Mouse (Mus musculus): Measurements from ENCODE around the gene Ccdc184. TPM values are rescaled to one million over a fixed set of nuclear protein-coding genes. Genes with fewer than 3 reads are reported as not detected.

The Ccdc184 gene
- polyA plus RNA-seq, 1 experiment from 2014 or later: 1.1 TPM

Other genes starting within 250 kb of the Ccdc184 start
- 29.6 and 36.5 TPM in 2 replicates for gene Tmem106c, start 203.0 kb upstream of the Ccdc184 start, polyA plus RNA-seq (2015; fragmentation: Nextera tagmentation; extraction: Ambion mirVana)
- gene Col2a1, start 162.5 kb upstream of the Ccdc184 start, polyA plus RNA-seq (2015; fragmentation: Nextera tagmentation; extraction: Ambion mirVana): 26.1 and 27.8 TPM in 2 replicates
- 86.7 and 90.4 TPM in 2 replicates for gene Pfkm, start 74.6 kb upstream of the Ccdc184 start, polyA plus RNA-seq (2015; fragmentation: Nextera tagmentation; extraction: Ambion mirVana)
- 18.2 and 19.6 TPM in 2 replicates for gene Senp1, start 73.4 kb upstream of the Ccdc184 start, polyA plus RNA-seq (2015; fragmentation: Nextera tagmentation; extraction: Ambion mirVana)
- 76.5 and 86.6 TPM in 2 replicates for gene Asb8, start 1.5 kb upstream of the Ccdc184 start, polyA plus RNA-seq (2015; fragmentation: Nextera tagmentation; extraction: Ambion mirVana)
- gene Olfr288, start 28.4 kb downstream of the Ccdc184 start, polyA plus RNA-seq (2015; fragmentation: Nextera tagmentation; extraction: Ambion mirVana): not detected in 2 replicates
- not detected in 2 replicates for gene Gm44579, start 53.8 kb downstream of the Ccdc184 start, polyA plus RNA-seq (2015; fragmentation: Nextera tagmentation; extraction: Ambion mirVana)
- not detected in 2 replicates for gene Olfr287, start 53.9 kb downstream of the Ccdc184 start, polyA plus RNA-seq (2015; fragmentation: Nextera tagmentation; extraction: Ambion mirVana)
- not detected in 2 replicates for gene Olfr286, start 67.3 kb downstream of the Ccdc184 start, polyA plus RNA-seq (2015; fragmentation: Nextera tagmentation; extraction: Ambion mirVana)
- not detected in 2 replicates for gene H1fnt, start 90.1 kb downstream of the Ccdc184 start, polyA plus RNA-seq (2015; fragmentation: Nextera tagmentation; extraction: Ambion mirVana)
- gene Zfp641, start 129.0 kb downstream of the Ccdc184 start, polyA plus RNA-seq (2015; fragmentation: Nextera tagmentation; extraction: Ambion mirVana): 1.1 TPM in 2 replicates
- not detected in 2 replicates for gene Olfr285, start 150.2 kb downstream of the Ccdc184 start, polyA plus RNA-seq (2015; fragmentation: Nextera tagmentation; extraction: Ambion mirVana)
- gene Olfr284, start 173.8 kb downstream of the Ccdc184 start, polyA plus RNA-seq (2015; fragmentation: Nextera tagmentation; extraction: Ambion mirVana): not detected in 2 replicates
- gene Olfr283, start 213.8 kb downstream of the Ccdc184 start, polyA plus RNA-seq (2015; fragmentation: Nextera tagmentation; extraction: Ambion mirVana): not detected in 2 replicates